Mouse (Mus musculus) hindbrain, postnatal 0 days (tissue): ENCODE measurements at regions not wholly inside any gene's neighbourhood (a gene's known extent, or its start where the extent isn't known, plus 50 kb on each side); places are given as distances from the start of the nearest gene placed in this dataset.

Experiments
- ATAC-seq: fragments of 200-750 bp; cut with Nextera tagmentation; 2 replicates; pipeline ENCODE4 v1.8.0; 2017; ENCODE audit warnings: mild to moderate bottlenecking, moderate TSS enrichment, moderate library complexity
- DNase-seq: peaks from one replicate; pipeline ENCODE4 v3.0.0-alpha.2; 2015; ENCODE audit warnings: low spot score
- H3K27ac ChIP-seq: fragments of 300-500 bp; sonication (generic); 2 replicates; pipeline ENCODE4 v1.5.1; 2014; ENCODE audit warnings: mild to moderate bottlenecking
- H3K27me3 ChIP-seq: fragments of 300-500 bp; sonication (generic); 2 replicates; pipeline ENCODE4 v1.6.1; 2014; ENCODE audit warnings: low read length, mixed read lengths; ENCODE audit not compliant: insufficient read depth
- H3K36me3 ChIP-seq: fragments of 300-500 bp; sonication (generic); 2 replicates; pipeline ENCODE4 v1.6.1; 2014; ENCODE audit warnings: low read length, mixed read lengths; ENCODE audit not compliant: insufficient read depth
- H3K4me1 ChIP-seq: fragments of 300-500 bp; sonication (generic); 2 replicates; pipeline ENCODE4 v1.6.1; 2014; ENCODE audit warnings: antibody characterized with exemption, low read length, mixed read lengths; ENCODE audit not compliant: insufficient read depth
- H3K4me2 ChIP-seq: fragments of 300-500 bp; sonication (generic); 2 replicates; pipeline ENCODE4 v1.6.1; 2014; ENCODE audit warnings: low read depth, mild to moderate bottlenecking, low read length, moderate library complexity, mixed read lengths
- H3K4me3 ChIP-seq: fragments of 300-500 bp; sonication (generic); 2 replicates; pipeline ENCODE4 v1.5.1; 2014; ENCODE audit warnings: low read length
- H3K9ac ChIP-seq: fragments of 300-500 bp; sonication (generic); replicated peaks from 2 replicates; pipeline ENCODE4 v1.6.1; 2014; ENCODE audit warnings: mild to moderate bottlenecking, low read length, moderate library complexity, mixed read lengths
- H3K9me3 ChIP-seq: fragments of 300-500 bp; sonication (generic); 2 replicates; pipeline ENCODE4 v1.6.1; 2016; ENCODE audit warnings: low read length, mixed read lengths
- CTCF ChIP-seq: IDR thresholded peaks from 2 replicates; pipeline ENCODE4 v1.5.1; 2016; ENCODE audit warnings: antibody characterized with exemption, control low read depth, low read depth
- WGBS: fragments of 180-500 bp; shearing (Covaris S2); extraction: QIAGEN DNeasy Blood & Tissue Kit; methylation state at CpG from one replicate; pipeline ENCODE4 v1.1.7; 2014; 5-methylcytosine and 5-hydroxymethylcytosine counted together

- no peaks in the 10 kb centered on the region for H3K4me1 ChIP-seq
- H3K27ac ChIP-seq = no peak overlapping the region
- TF ChIP-seq CTCF = no peak
- WGBS = 67% methylated on average over 10 of the region's 10 CpGs
- no peak overlapping the region for H3K4me3 ChIP-seq
- no peak overlapping the region for H3K4me2 ChIP-seq
- no peak overlapping the region for H3K9ac ChIP-seq
- ATAC-seq = no peak
- no peaks in the 10 kb centered on the region for H3K36me3 ChIP-seq
- no peaks in the 10 kb centered on the region for H3K9me3 ChIP-seq
- no peaks in the 10 kb centered on the region for H3K27me3 ChIP-seq
- DNase-seq = no peak
These were observed 115.6 kb upstream of the Nabp1 start for GRCm38 (mm10) chr1:51593621-51594441.

GRCm38 (mm10) chr1:51591886-51592285 lies 113.7 kb upstream of the Nabp1 start:
- Histone ChIP-seq H3K4me3 (no peak overlapping the region), H3K27me3 (no peaks in the 10 kb centered on the region), H3K36me3 (no peaks in the 10 kb centered on the region), H3K9ac (no peak overlapping the region), H3K4me1 (no peaks in the 10 kb centered on the region), H3K9me3 (no peaks in the 10 kb centered on the region), H3K4me2 (no peak overlapping the region), H3K27ac (no peak overlapping the region)
- 64% methylated on average over 4 of the region's 4 CpGs for whole genome bisulfite sequencing
- no peak for TF ChIP-seq CTCF
- ATAC-seq = no peak
- DNase-seq = no peak

- no peak overlapping the region for H3K4me3 ChIP-seq
- H3K36me3 ChIP-seq = no peaks in the 10 kb centered on the region
- WGBS = 51% methylated on average over 9 of the region's 9 CpGs
- no peak for DNase-seq
- no peak overlapping the region for H3K27ac ChIP-seq
- no peaks in the 10 kb centered on the region for H3K9me3 ChIP-seq
- TF ChIP-seq CTCF = no peak
- H3K9ac ChIP-seq = no peak overlapping the region
- H3K4me2 ChIP-seq = no peak overlapping the region
- ATAC-seq = no peak
- H3K27me3 ChIP-seq = no peaks in the 10 kb centered on the region
- H3K4me1 ChIP-seq = no peaks in the 10 kb centered on the region
These were observed 112.6 kb upstream of the Nabp1 start for GRCm38 (mm10) chr1:51590606-51591400.

GRCm38 (mm10) chr1:51584925-51585424 lies 106.8 kb upstream of the Nabp1 start:
- 60% methylated on average over 3 of the region's 3 CpGs for WGBS

GRCm38 (mm10) chr1:51583871-51584270 lies 105.6 kb upstream of the Nabp1 start:
- no peaks in the 10 kb centered on the region for H3K9me3 ChIP-seq
- H3K27me3 ChIP-seq = no peaks in the 10 kb centered on the region
- TF ChIP-seq CTCF = no peak
- H3K27ac ChIP-seq = no peak overlapping the region
- no peak overlapping the region for H3K9ac ChIP-seq
- DNase-seq = no peak
- ATAC-seq = no peak
- no peak overlapping the region for H3K4me3 ChIP-seq
- H3K4me1 ChIP-seq = no peaks in the 10 kb centered on the region
- no peaks in the 10 kb centered on the region for H3K36me3 ChIP-seq
- H3K4me2 ChIP-seq = no peak overlapping the region
- WGBS = 86% methylated on average over 4 of the region's 4 CpGs

More at GRCm38 (mm10) chr1:51584925-51585424, 106.8 kb upstream of the Nabp1 start:
- Histone ChIP-seq H3K9me3 (no peaks in the 10 kb centered on the region), H3K9ac (no peak overlapping the region), H3K4me2 (no peak overlapping the region), H3K27me3 (no peaks in the 10 kb centered on the region), H3K27ac (no peak overlapping the region), H3K4me1 (no peaks in the 10 kb centered on the region), H3K36me3 (no peaks in the 10 kb centered on the region), H3K4me3 (no peak overlapping the region)
- no peak for TF ChIP-seq CTCF
- DNase-seq (no peak), ATAC-seq (no peak)

GRCm38 (mm10) chr1:51580074-51580473 lies 101.8 kb upstream of the Nabp1 start:
- Histone ChIP-seq H3K27ac (no peak overlapping the region), H3K36me3 (no peaks in the 10 kb centered on the region), H3K4me2 (no peak overlapping the region), H3K9ac (no peak overlapping the region), H3K4me3 (no peak overlapping the region), H3K27me3 (no peaks in the 10 kb centered on the region), H3K4me1 (no peaks in the 10 kb centered on the region), H3K9me3 (no peaks in the 10 kb centered on the region)
- TF ChIP-seq CTCF = no peak
- ATAC-seq (no peak), DNase-seq (no peak)
- WGBS = 22% methylated on average over 7 of the region's 7 CpGs
